25 mouse cellular contexts compared by ENCODE assay signal in the genomic region with DNA sequence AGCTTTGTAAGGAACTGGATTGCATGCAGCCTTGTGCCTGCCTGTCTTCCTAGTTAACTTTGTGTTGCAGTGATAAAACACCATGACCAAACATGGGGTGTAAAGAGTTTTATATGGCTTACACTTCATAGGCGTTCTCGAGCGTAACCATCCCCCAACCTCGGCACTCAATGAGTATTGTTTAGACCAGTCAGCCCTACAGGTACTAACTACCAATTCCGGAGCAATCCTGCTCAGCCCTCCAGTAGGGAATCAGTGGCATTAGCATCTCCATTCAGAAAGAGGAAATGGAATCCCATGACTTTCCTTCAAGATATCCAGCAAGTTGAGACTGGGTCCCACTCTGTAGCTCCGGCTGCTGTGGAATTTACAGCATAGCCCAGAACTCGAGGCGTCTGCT.
DNase-seq lines count a peak whose midpoint lies in the region; ATAC-seq and TF ChIP-seq lines count a peak whose summit lies in the region.
"Had no signal": no experiment of that assay in that cellular context is flagged by ENCODE, and none has a peak within 500 bp of the region (broad histone marks: within the 10 kb centered on the region; RNA-seq: fewer than 3 reads in every experiment).

No protein-coding gene starts in this region.

- peaks cover 22% of the 10 kb centered on the region for H3K36me3 ChIP-seq in E14TG2a.4 (ENCODE audit: insufficient read depth, low read length)
- peaks cover 9% of the 10 kb centered on the region for H3K36me3 ChIP-seq in ES-Bruce4 (ENCODE audit: control insufficient read depth, insufficient read depth, low read length, poor library complexity, severe bottlenecking)
- H3K36me3 ChIP-seq in hindbrain, embryonic 14.5 days (replicated peaks; ENCODE audit: control insufficient read depth, insufficient read depth) = no peaks in the 10 kb centered on the region
- no peaks in the 10 kb centered on the region for H3K36me3 ChIP-seq in hindbrain, embryonic 16.5 days (ENCODE audit: control insufficient read depth, insufficient read depth, low read length)
- H3K36me3 ChIP-seq: forebrain, embryonic 10.5 days; heart, embryonic 15.5 days; hindbrain, embryonic 10.5 days; hindbrain, embryonic 13.5 days had no signal

- peak; percentile 95 for TF ChIP-seq EP300 in ES-Bruce4 (IDR thresholded peaks at IDR 0.05; ENCODE audit: insufficient read depth, low read depth, low read length)

- peak overlapping the region; percentile 92 for H3K4me3 ChIP-seq in E14TG2a.4 (replicated peaks; ENCODE audit: low read length)
- peak overlapping the region; percentile 97 for H3K4me3 ChIP-seq in ES-Bruce4 (ENCODE audit: low read depth, low read length)
- H3K4me3 ChIP-seq in hindbrain, embryonic 14.5 days (replicated peaks; ENCODE audit: low read length) = no peak overlapping the region
- no peak overlapping the region for H3K4me3 ChIP-seq in hindbrain, embryonic 16.5 days (ENCODE audit: low read length)
- H3K4me3 ChIP-seq: forebrain, embryonic 10.5 days; forebrain, embryonic 13.5 days; heart, embryonic 15.5 days; hindbrain, embryonic 10.5 days; hindbrain, embryonic 13.5 days had no signal

- DNase-seq in R1 (ENCODE audit: low read depth, low spot score) = peak; percentile 99
- no peak for DNase-seq in hindbrain, embryonic 14.5 days (ENCODE audit: low spot score)
- no peak for DNase-seq in thymus, postnatal 14 days
- DNase-seq: adrenal gland, postnatal 10 days; adrenal gland, postnatal 36 days; cerebellum, adult 18-20 months; cerebellum, adult 9-10 months; cerebellum, postnatal 14 days; gastrocnemius, postnatal 10 days; gastrocnemius, postnatal 36 days; heart, postnatal 10 days; heart, postnatal 36 days had no signal

- H3K4me1 ChIP-seq in E14TG2a.4 (replicated peaks; ENCODE audit: low read depth, low read length) = peaks cover 75% of the 10 kb centered on the region
- H3K4me1 ChIP-seq in ES-Bruce4 (ENCODE audit: control insufficient read depth, insufficient read depth, low read length) = peaks cover 6% of the 10 kb centered on the region
- H3K4me1 ChIP-seq in hindbrain, embryonic 14.5 days (replicated peaks; ENCODE audit: control insufficient read depth, insufficient read depth, low read length) = no peaks in the 10 kb centered on the region
- no peaks in the 10 kb centered on the region for H3K4me1 ChIP-seq in hindbrain, embryonic 16.5 days (ENCODE audit: control insufficient read depth, insufficient read depth, low read depth, low read length)
- H3K4me1 ChIP-seq: forebrain, embryonic 13.5 days; heart, embryonic 15.5 days; hindbrain, embryonic 13.5 days had no signal

- ATAC-seq in hindbrain, embryonic 14.5 days (ENCODE audit: low FRiP score) = no peak
- no peak for ATAC-seq in hindbrain, embryonic 16.5 days
- ATAC-seq: activated CD4-positive, CD25-positive, alpha-beta regulatory T cell, adult 4 months; CD4-positive, CD25-positive, alpha-beta regulatory T cell, adult 4 months; forebrain, embryonic 13.5 days; forebrain, embryonic 16.5 days; intestine, postnatal 0 days had no signal

- no peaks in the 10 kb centered on the region for H3K9me3 ChIP-seq in E14TG2a.4 (ENCODE audit: low read length)
- H3K9me3 ChIP-seq in ES-Bruce4 (replicated peaks; ENCODE audit: control insufficient read depth, insufficient read depth, low read length, poor library complexity, severe bottlenecking) = no peaks in the 10 kb centered on the region
- H3K9me3 ChIP-seq in hindbrain, embryonic 14.5 days (ENCODE audit: control insufficient read depth, low read length) = no peaks in the 10 kb centered on the region
- H3K9me3 ChIP-seq in hindbrain, embryonic 16.5 days (ENCODE audit: control insufficient read depth, low read length) = no peaks in the 10 kb centered on the region
- H3K9me3 ChIP-seq: forebrain, embryonic 10.5 days; forebrain, embryonic 13.5 days; heart, embryonic 15.5 days; hindbrain, embryonic 10.5 days; hindbrain, embryonic 13.5 days had no signal

- no peaks in the 10 kb centered on the region for H3K27me3 ChIP-seq in E14TG2a.4 (ENCODE audit: insufficient read depth, low read length)
- H3K27me3 ChIP-seq in ES-Bruce4 (ENCODE audit: control insufficient read depth, insufficient read depth, low read length, poor library complexity, severe bottlenecking) = no peaks in the 10 kb centered on the region
- H3K27me3 ChIP-seq in hindbrain, embryonic 14.5 days (ENCODE audit: control insufficient read depth, insufficient read depth, low read length) = no peaks in the 10 kb centered on the region
- no peaks in the 10 kb centered on the region for H3K27me3 ChIP-seq in hindbrain, embryonic 16.5 days (replicated peaks; ENCODE audit: control insufficient read depth, insufficient read depth, low read length)
- H3K27me3 ChIP-seq: forebrain, embryonic 13.5 days; heart, embryonic 15.5 days; hindbrain, embryonic 13.5 days had no signal

- 96% methylated on average over 8 of the region's 8 CpGs for WGBS in hindbrain, embryonic 14.5 days
- whole genome bisulfite sequencing in hindbrain, embryonic 16.5 days = 95% methylated on average over 8 of the region's 8 CpGs

- H3K4me2 ChIP-seq in hindbrain, embryonic 14.5 days (replicated peaks) = no peak overlapping the region
- no peak overlapping the region for H3K4me2 ChIP-seq in hindbrain, embryonic 16.5 days (ENCODE audit: low read length)
- H3K4me2 ChIP-seq: forebrain, embryonic 13.5 days; heart, embryonic 11.5 days; heart, embryonic 15.5 days; hindbrain, embryonic 13.5 days had no signal

- TF ChIP-seq POLR2A in ES-Bruce4 (IDR thresholded peaks at IDR 0.05; ENCODE audit: insufficient read depth, low read length) = no peak

- peak overlapping the region; percentile 93 for H3K9ac ChIP-seq in ES-Bruce4 (ENCODE audit: low read depth, poor library complexity, severe bottlenecking)
- no peak overlapping the region for H3K9ac ChIP-seq in hindbrain, embryonic 14.5 days
- no peak overlapping the region for H3K9ac ChIP-seq in hindbrain, embryonic 16.5 days (ENCODE audit: low read depth, low read length)
- H3K9ac ChIP-seq: forebrain, embryonic 13.5 days; heart, embryonic 15.5 days; hindbrain, embryonic 13.5 days had no signal

- TF ChIP-seq CTCF in E14TG2a.4 (conservative IDR thresholded peaks at IDR 0.05; ENCODE audit: low read length) (no peak), ES-Bruce4 (IDR thresholded peaks at IDR 0.05; ENCODE audit: low read depth, low read length) (no peak)

- H3K27ac ChIP-seq in ES-Bruce4 (ENCODE audit: insufficient read depth, low read length) = peak overlapping the region; percentile 100
- H3K27ac ChIP-seq in hindbrain, embryonic 14.5 days = no peak overlapping the region
- no peak overlapping the region for H3K27ac ChIP-seq in hindbrain, embryonic 16.5 days (ENCODE audit: low read depth, low read length)
- H3K27ac ChIP-seq: forebrain, embryonic 10.5 days; forebrain, embryonic 13.5 days; heart, embryonic 15.5 days; hindbrain, embryonic 10.5 days; hindbrain, embryonic 13.5 days had no signal

Comparison
In these comparisons a context has a peak if more than half of its experiments do, and no peak if none do; other contexts are left out.
1. H3K4me3 ChIP-seq: peak in E14TG2a.4 (single experiment) and ES-Bruce4 (single experiment); none in hindbrain, embryonic 14.5 days (single experiment) and hindbrain, embryonic 16.5 days (single experiment).